In genomic region chr14:105815827-105816226, GRCm38 (mm10) we compare ENCODE assay signal across 8 mouse cellular contexts.
DNase-seq lines count a peak whose midpoint lies in the region; ATAC-seq and TF ChIP-seq lines count a peak whose summit lies in the region.

No protein-coding gene starts in this region.

- H3K4me2 ChIP-seq in intestine, embryonic 16.5 days (ENCODE audit: low read depth, low read length), result peak overlapping the region; percentile 53
- peak overlapping the region; percentile 61 for H3K4me2 ChIP-seq in liver, postnatal 0 days (ENCODE audit: low read depth, low read length)
- H3K4me2 ChIP-seq in stomach, postnatal 0 days (replicated peaks; ENCODE audit: low read depth), result peak overlapping the region; percentile 50

- H3K27ac ChIP-seq in gastrocnemius, adult 2 months, result 0 out of 2 replicates have a peak overlapping the region, but pooled peaks have one; percentile 25
- no peak overlapping the region for H3K27ac ChIP-seq in intestine, embryonic 16.5 days (ENCODE audit: low read length)
- no peak overlapping the region for H3K27ac ChIP-seq in liver, postnatal 0 days (ENCODE audit: low read depth)
- H3K27ac ChIP-seq in stomach, postnatal 0 days (replicated peaks), result no peak overlapping the region

- H3K4me1 ChIP-seq in intestine, embryonic 16.5 days (ENCODE audit: control insufficient read depth, insufficient read depth, low read length), result no peaks in the 10 kb centered on the region
- peaks cover 5% of the 10 kb centered on the region for H3K4me1 ChIP-seq in liver, postnatal 0 days (ENCODE audit: insufficient read depth)
- H3K4me1 ChIP-seq in stomach, postnatal 0 days (replicated peaks; ENCODE audit: control insufficient read depth, insufficient read depth), result peaks cover 3% of the 10 kb centered on the region; the same call in 1 of the 2 replicates

- H3K9ac ChIP-seq in intestine, embryonic 16.5 days (ENCODE audit: low read depth, low read length), result no peak overlapping the region
- no peak overlapping the region for H3K9ac ChIP-seq in liver, postnatal 0 days (replicated peaks)
- H3K9ac ChIP-seq in stomach, postnatal 0 days (ENCODE audit: low read length), result 0 out of 2 replicates have a peak overlapping the region, but pooled peaks have one; percentile 27

- no peaks in the 10 kb centered on the region for H3K9me3 ChIP-seq in intestine, embryonic 16.5 days (ENCODE audit: control insufficient read depth, low read length)
- no peaks in the 10 kb centered on the region for H3K9me3 ChIP-seq in liver, postnatal 0 days (ENCODE audit: low read length)
- H3K9me3 ChIP-seq in stomach, postnatal 0 days (ENCODE audit: control insufficient read depth, low read length), result no peaks in the 10 kb centered on the region

- intact Hi-C loops in gastrocnemius, adult 2 months (cut with DNase I), result no loop called here
- intact Hi-C loops in gastrocnemius, postnatal 36 days (cut with DNase I), result no loop called here

- no peak for TF ChIP-seq CTCF in gastrocnemius, adult 2 months (IDR thresholded peaks at IDR 0.05)
- TF ChIP-seq CTCF in liver, postnatal 0 days (IDR thresholded peaks at IDR 0.05; ENCODE audit: low read depth), result no peak
- no peak for TF ChIP-seq CTCF in stomach, postnatal 0 days (IDR thresholded peaks at IDR 0.05; ENCODE audit: low read depth)

- peak; percentile 87 for ATAC-seq in intestine, embryonic 16.5 days
- peak; percentile 36; the same call in 1 of the 2 replicates for ATAC-seq in liver, postnatal 0 days
- no peak for ATAC-seq in stomach, postnatal 0 days (ENCODE audit: low FRiP score, low TSS enrichment)

- TF ChIP-seq EP300 in liver, postnatal 0 days (IDR thresholded peaks at IDR 0.05; ENCODE audit: low read depth), result no peak
- no peak for TF ChIP-seq EP300 in stomach, postnatal 0 days (optimal IDR thresholded peaks at IDR 0.05)

- H3K4me3 ChIP-seq in gastrocnemius, adult 2 months, result peak overlapping the region; percentile 62
- peak overlapping the region; percentile 32 for H3K4me3 ChIP-seq in intestine, embryonic 16.5 days (ENCODE audit: low read length)
- H3K4me3 ChIP-seq in liver, postnatal 0 days (ENCODE audit: low read depth, low read length), result peak overlapping the region; percentile 22
- H3K4me3 ChIP-seq in stomach, postnatal 0 days (ENCODE audit: low read depth, low read length), result peak overlapping the region; percentile 18

- DNase-seq in gastrocnemius, adult 2 months, result no peak
- no peak for DNase-seq in gastrocnemius, postnatal 10 days
- DNase-seq in embryo, embryonic 10 days (ENCODE audit: low spot score), result peak; percentile 64
- DNase-seq in liver, postnatal 0 days, result no peak
- peak; percentile 26 for DNase-seq in stomach, postnatal 0 days (ENCODE audit: low spot score)
- no peak for DNase-seq in gastrocnemius, postnatal 36 days
- DNase-seq in layer of hippocampus, adult 11-12 months (ENCODE audit: low spot score), result no peak

- H3K36me3 ChIP-seq in intestine, embryonic 16.5 days (ENCODE audit: control insufficient read depth, insufficient read depth, low read length), result no peaks in the 10 kb centered on the region
- no peaks in the 10 kb centered on the region for H3K36me3 ChIP-seq in liver, postnatal 0 days (replicated peaks; ENCODE audit: insufficient read depth, low read length)
- H3K36me3 ChIP-seq in stomach, postnatal 0 days (ENCODE audit: control insufficient read depth, insufficient read depth, low read length), result no peaks in the 10 kb centered on the region

- 16% methylated on average over 6 of the region's 6 CpGs for WGBS in intestine, embryonic 16.5 days
- WGBS in liver, postnatal 0 days (ENCODE audit: insufficient replicate concordance), result 19% methylated on average over 6 of the region's 6 CpGs
- 15% methylated on average over 6 of the region's 6 CpGs for WGBS in stomach, postnatal 0 days

- no peaks in the 10 kb centered on the region for H3K27me3 ChIP-seq in intestine, embryonic 16.5 days (replicated peaks; ENCODE audit: control insufficient read depth, insufficient read depth, low read length)
- H3K27me3 ChIP-seq in liver, postnatal 0 days (ENCODE audit: insufficient read depth, low read length), result no peaks in the 10 kb centered on the region
- H3K27me3 ChIP-seq in stomach, postnatal 0 days (ENCODE audit: control insufficient read depth, insufficient read depth, low read length), result no peaks in the 10 kb centered on the region

Comparison
In these comparisons a context has a peak if more than half of its experiments do, and no peak if none do; other contexts are left out.
1. DNase-seq: peak in embryo, embryonic 10 days (single experiment) and stomach, postnatal 0 days (single experiment); none in gastrocnemius, adult 2 months (single experiment), gastrocnemius, postnatal 10 days (single experiment), liver, postnatal 0 days (single experiment), gastrocnemius, postnatal 36 days (0 of 2) and layer of hippocampus, adult 11-12 months (single experiment).
2. Peak in every context shown above with its lines, with median percentiles within 50 percentile points of each other: H3K4me3 ChIP-seq and H3K4me2 ChIP-seq.